Comparison of ENCODE assay signal across 9 mouse cellular contexts in genomic region chr12:102691180-102691579, GRCm38 (mm10). TPM values are rescaled to one million over a fixed set of nuclear protein-coding genes. Genes with fewer than 3 reads are reported as not detected.
DNase-seq lines count a peak whose midpoint lies in the region; ATAC-seq and TF ChIP-seq lines count a peak whose summit lies in the region.
"Had no signal": no experiment of that assay in that cellular context is flagged by ENCODE, and none has a peak within 500 bp of the region (broad histone marks: within the 10 kb centered on the region; RNA-seq: fewer than 3 reads in every experiment).

No protein-coding gene starts in this region.

- DNase-seq in hindbrain, postnatal 0 days (ENCODE audit: low spot score) = peak; percentile 25
- DNase-seq in gastrocnemius, postnatal 14 days = peak; percentile 60
- no peak for DNase-seq in limb, embryonic 10.5 days (ENCODE audit: low spot score)
- DNase-seq in layer of hippocampus, adult 2 months (ENCODE audit: low spot score in 2 of 2) = no peak
- DNase-seq in right cerebral cortex, postnatal 25 days = no peak
- DNase-seq in right cerebral cortex, postnatal 10 days (ENCODE audit: low spot score in 2 of 2) = no peak

- no peaks in the 10 kb centered on the region for H3K36me3 ChIP-seq in hindbrain, postnatal 0 days (ENCODE audit: insufficient read depth, low read length)
- no peaks in the 10 kb centered on the region for H3K36me3 ChIP-seq in hindbrain, embryonic 16.5 days (ENCODE audit: control insufficient read depth, insufficient read depth, low read length)
- no peaks in the 10 kb centered on the region for H3K36me3 ChIP-seq in limb, embryonic 10.5 days
- H3K36me3 ChIP-seq in small intestine, adult 2 months (ENCODE audit: control insufficient read depth, insufficient read depth, low read length) = peaks cover 7% of the 10 kb centered on the region

- intact Hi-C loops in gastrocnemius, postnatal 14 days (cut with DNase I; ENCODE audit: low total_unique reads) = no loop called here

- no peak overlapping the region for H3K9ac ChIP-seq in hindbrain, postnatal 0 days (replicated peaks; ENCODE audit: low read length)
- H3K9ac ChIP-seq in hindbrain, embryonic 16.5 days (ENCODE audit: low read depth, low read length) = no peak overlapping the region

- no peaks in the 10 kb centered on the region for H3K27me3 ChIP-seq in hindbrain, postnatal 0 days (ENCODE audit: insufficient read depth, low read length)
- H3K27me3 ChIP-seq in hindbrain, embryonic 16.5 days (replicated peaks; ENCODE audit: control insufficient read depth, insufficient read depth, low read length) = no peaks in the 10 kb centered on the region
- no peaks in the 10 kb centered on the region for H3K27me3 ChIP-seq in limb, embryonic 10.5 days (ENCODE audit: low read depth, poor library complexity, severe bottlenecking)
- H3K27me3 ChIP-seq in small intestine, adult 2 months (ENCODE audit: control insufficient read depth, insufficient read depth, low read length) = no peaks in the 10 kb centered on the region

- 55% methylated on average over 11 of the region's 11 CpGs for WGBS in hindbrain, postnatal 0 days
- 50% methylated on average over 11 of the region's 11 CpGs for WGBS in hindbrain, embryonic 16.5 days
- 62% methylated on average over 11 of the region's 11 CpGs for WGBS in limb, embryonic 10.5 days
- WGBS in small intestine, adult 2 months = 11% methylated on average over 11 of the region's 11 CpGs

- no peaks in the 10 kb centered on the region for H3K9me3 ChIP-seq in hindbrain, postnatal 0 days (ENCODE audit: low read length)
- no peaks in the 10 kb centered on the region for H3K9me3 ChIP-seq in hindbrain, embryonic 16.5 days (ENCODE audit: control insufficient read depth, low read length)
- no peaks in the 10 kb centered on the region for H3K9me3 ChIP-seq in limb, embryonic 10.5 days (replicated peaks)
- H3K9me3 ChIP-seq: G1E had no signal

- no peak overlapping the region for H3K4me2 ChIP-seq in hindbrain, postnatal 0 days (ENCODE audit: low read depth, low read length)
- no peak overlapping the region for H3K4me2 ChIP-seq in hindbrain, embryonic 16.5 days (ENCODE audit: low read length)

- 0 out of 2 replicates have a peak, but pooled peaks have one; percentile 24 for ATAC-seq in hindbrain, postnatal 0 days
- ATAC-seq in hindbrain, embryonic 16.5 days = no peak

- no peak overlapping the region for H3K27ac ChIP-seq in hindbrain, postnatal 0 days
- H3K27ac ChIP-seq in hindbrain, embryonic 16.5 days (ENCODE audit: low read depth, low read length) = no peak overlapping the region
- H3K27ac ChIP-seq in limb, embryonic 10.5 days = 0 out of 2 replicates have a peak overlapping the region, but pooled peaks have one; percentile 5
- peak overlapping the region; percentile 94 for H3K27ac ChIP-seq in small intestine, adult 2 months (ENCODE audit: insufficient read depth, low read depth, low read length)
- H3K27ac ChIP-seq in layer of hippocampus, adult 2 months = no peak overlapping the region

- H3K4me1 ChIP-seq in hindbrain, postnatal 0 days (ENCODE audit: insufficient read depth, low read length) = peaks cover 14% of the 10 kb centered on the region
- peaks cover 12% of the 10 kb centered on the region for H3K4me1 ChIP-seq in hindbrain, embryonic 16.5 days (ENCODE audit: control insufficient read depth, insufficient read depth, low read depth, low read length)
- peaks cover 25% of the 10 kb centered on the region for H3K4me1 ChIP-seq in limb, embryonic 10.5 days
- H3K4me1 ChIP-seq in small intestine, adult 2 months (ENCODE audit: control insufficient read depth, insufficient read depth, insufficient read length, low read length) = peaks cover 69% of the 10 kb centered on the region

- H3K4me3 ChIP-seq in hindbrain, postnatal 0 days (ENCODE audit: low read length) = no peak overlapping the region
- no peak overlapping the region for H3K4me3 ChIP-seq in hindbrain, embryonic 16.5 days (ENCODE audit: low read length)
- no peak overlapping the region for H3K4me3 ChIP-seq in limb, embryonic 10.5 days
- H3K4me3 ChIP-seq in small intestine, adult 2 months (ENCODE audit: low read depth, low read length) = peak overlapping the region; percentile 13
- H3K4me3 ChIP-seq in layer of hippocampus, adult 2 months = no peak overlapping the region

- no peak for TF ChIP-seq CTCF in hindbrain, postnatal 0 days (IDR thresholded peaks at IDR 0.05; ENCODE audit: low read depth)
- TF ChIP-seq CTCF in small intestine, adult 2 months (IDR thresholded peaks at IDR 0.05; ENCODE audit: extremely low read depth, insufficient read length, insufficient replicate concordance, low read depth, low read length) = no peak
- no peak for TF ChIP-seq CTCF in layer of hippocampus, adult 2 months (conservative IDR thresholded peaks at IDR 0.05)

- TF ChIP-seq POLR2A in small intestine, adult 2 months (IDR thresholded peaks at IDR 0.05; ENCODE audit: low read depth, low read length) = peak; percentile 24; the same call in 1 of the 2 replicates

RNA-seq across cellular contexts. Expression of gene Itpk1, which starts 13.6 kb away (rescaled TPM):
- 69.0 and 73.9 TPM in 2 replicates for total RNA-seq in hindbrain, postnatal 0 days (2014; rRNA removed)
- 34.1 and 35.7 TPM in 2 replicates for polyA plus RNA-seq in hindbrain, postnatal 0 days (2015; fragmentation: Nextera tagmentation; extraction: Ambion mirVana)
- polyA plus RNA-seq in hindbrain, embryonic 16.5 days (2015; fragmentation: Nextera tagmentation; extraction: Ambion mirVana) = 41.2 and 42.5 TPM in 2 replicates
- total RNA-seq in gastrocnemius, postnatal 14 days (2021) = 1 to 10 TPM; 6.4 to 8.4 TPM
- polyA plus RNA-seq in limb, embryonic 10.5 days (2016; fragmentation: Nextera tagmentation; extraction: Ambion mirVana) = 9.7 and 11.0 TPM in 2 replicates
- 104 and 324 TPM in 2 replicates for polyA plus RNA-seq in small intestine, adult 2 months (2012; rRNA removed)
- total RNA-seq in layer of hippocampus, adult 2 months (2021) = 10 to 100 TPM; 66.6 to 76.8 TPM

RNA-seq across cellular contexts. Expression of gene Moap1, which starts 52.3 kb away (rescaled TPM):
- 13.9 and 20.7 TPM in 2 replicates for total RNA-seq in hindbrain, postnatal 0 days (2014; rRNA removed)
- polyA plus RNA-seq in hindbrain, postnatal 0 days (2015; fragmentation: Nextera tagmentation; extraction: Ambion mirVana) = 62.3 and 64.9 TPM in 2 replicates
- 72.4 and 81.3 TPM in 2 replicates for polyA plus RNA-seq in hindbrain, embryonic 16.5 days (2015; fragmentation: Nextera tagmentation; extraction: Ambion mirVana)
- 1 to 10 TPM; 4.7 to 4.8 TPM for total RNA-seq in gastrocnemius, postnatal 14 days (2021)
- 34.8 and 38.8 TPM in 2 replicates for polyA plus RNA-seq in limb, embryonic 10.5 days (2016; fragmentation: Nextera tagmentation; extraction: Ambion mirVana)
- 0.30 and 0.74 TPM in 2 replicates for polyA plus RNA-seq in small intestine, adult 2 months (2012; rRNA removed)
- 10 to 100 TPM; 24.3 to 24.9 TPM for total RNA-seq in layer of hippocampus, adult 2 months (2021)

RNA-seq across cellular contexts. Expression of gene Tmem251, which starts 52.4 kb away (rescaled TPM):
- total RNA-seq in hindbrain, postnatal 0 days (2014; rRNA removed) = 4.3 and 7.1 TPM in 2 replicates
- polyA plus RNA-seq in hindbrain, postnatal 0 days (2015; fragmentation: Nextera tagmentation; extraction: Ambion mirVana) = 11.2 and 12.2 TPM in 2 replicates
- polyA plus RNA-seq in hindbrain, embryonic 16.5 days (2015; fragmentation: Nextera tagmentation; extraction: Ambion mirVana) = 9.9 and 11.8 TPM in 2 replicates
- 1 to 10 TPM; 2.0 to 2.3 TPM for total RNA-seq in gastrocnemius, postnatal 14 days (2021)
- polyA plus RNA-seq in limb, embryonic 10.5 days (2016; fragmentation: Nextera tagmentation; extraction: Ambion mirVana) = 11.7 TPM in 2 replicates
- polyA plus RNA-seq in small intestine, adult 2 months (2012; rRNA removed) = 1.7 and 2.4 TPM in 2 replicates
- total RNA-seq in layer of hippocampus, adult 2 months (2021) = 1 to 10 TPM; 5.1 TPM

Comparison
In these comparisons a context has a peak if more than half of its experiments do, and no peak if none do; other contexts are left out.
1. DNase-seq: peak in hindbrain, postnatal 0 days (single experiment) and gastrocnemius, postnatal 14 days (single experiment); none in limb, embryonic 10.5 days (single experiment), layer of hippocampus, adult 2 months (0 of 2), right cerebral cortex, postnatal 25 days (single experiment) and right cerebral cortex, postnatal 10 days (0 of 2).
2. H3K27ac ChIP-seq: peak in limb, embryonic 10.5 days (single experiment) and small intestine, adult 2 months (single experiment); none in hindbrain, postnatal 0 days (single experiment), hindbrain, embryonic 16.5 days (single experiment) and layer of hippocampus, adult 2 months (single experiment).
3. RNA of gene Moap1, which starts 52.3 kb away (polyA plus RNA-seq): 72.4 to 81.3 TPM in hindbrain, embryonic 16.5 days, 62.3 to 64.9 TPM in hindbrain, postnatal 0 days and 34.8 to 38.8 TPM in limb, embryonic 10.5 days; 0.30 to 0.74 TPM in small intestine, adult 2 months; every median in the first group is over 10 times any median in the second.